Mouse (Mus musculus) intestine, embryonic 15.5 days (tissue): ENCODE measurements around the gene Ccdc162. TPM values are rescaled to one million over a fixed set of nuclear protein-coding genes. Genes with fewer than 3 reads are reported as not detected.

ENCODE experiments used
- ATAC-seq: fragments of 200-750 bp; cut with Nextera tagmentation; 2 replicates; pipeline ENCODE4 v1.8.0; 2017; ENCODE audit warnings: moderate TSS enrichment, moderate library complexity
- H3K27ac ChIP-seq: fragments of 300-500 bp; sonication (generic); 2 replicates; pipeline ENCODE4 v1.5.1; 2015; ENCODE audit warnings: mild to moderate bottlenecking, inconsistent platforms
- H3K27me3 ChIP-seq: fragments of 300-500 bp; sonication (generic); replicated peaks from 2 replicates; pipeline ENCODE4 v1.6.1; 2015; ENCODE audit warnings: inconsistent platforms
- H3K36me3 ChIP-seq: fragments of 300-500 bp; sonication (generic); 2 replicates; pipeline ENCODE4 v1.6.1; 2015; ENCODE audit warnings: inconsistent platforms
- H3K4me1 ChIP-seq: fragments of 300-500 bp; sonication (generic); replicated peaks from 2 replicates; pipeline ENCODE4 v1.6.1; 2015; ENCODE audit warnings: inconsistent platforms
- H3K4me2 ChIP-seq: fragments of 300-500 bp; sonication (generic); replicated peaks from 2 replicates; pipeline ENCODE4 v1.6.1; 2015; ENCODE audit warnings: mild to moderate bottlenecking, inconsistent platforms
- H3K4me3 ChIP-seq: fragments of 300-500 bp; sonication (generic); replicated peaks from 2 replicates; pipeline ENCODE4 v1.5.1; 2015; ENCODE audit warnings: inconsistent platforms
- H3K9ac ChIP-seq: fragments of 300-500 bp; sonication (generic); 2 replicates; pipeline ENCODE4 v1.6.1; 2015; ENCODE audit warnings: inconsistent platforms
- H3K9me3 ChIP-seq: fragments of 300-500 bp; sonication (generic); 2 replicates; pipeline ENCODE4 v1.6.1; 2016; ENCODE audit warnings: inconsistent platforms
- WGBS: fragments of 180-500 bp; shearing (Covaris S2); methylation state at CpG from one replicate; pipeline ENCODE4 v1.1.7; 2015; 5-methylcytosine and 5-hydroxymethylcytosine counted together
- polyA plus RNA-seq: library from polyadenylated mRNA; unstranded; fragments of >200 nt; fragmentation: Nextera tagmentation; extraction: Ambion mirVana; gene quantifications from 2 replicates; pipeline ENCODE4 v1.2.1, GENCODE M21; 2015

The Ccdc162 gene
- polyA plus RNA-seq, 1 experiment from 2014 or later = 0.93 TPM

DNA sequence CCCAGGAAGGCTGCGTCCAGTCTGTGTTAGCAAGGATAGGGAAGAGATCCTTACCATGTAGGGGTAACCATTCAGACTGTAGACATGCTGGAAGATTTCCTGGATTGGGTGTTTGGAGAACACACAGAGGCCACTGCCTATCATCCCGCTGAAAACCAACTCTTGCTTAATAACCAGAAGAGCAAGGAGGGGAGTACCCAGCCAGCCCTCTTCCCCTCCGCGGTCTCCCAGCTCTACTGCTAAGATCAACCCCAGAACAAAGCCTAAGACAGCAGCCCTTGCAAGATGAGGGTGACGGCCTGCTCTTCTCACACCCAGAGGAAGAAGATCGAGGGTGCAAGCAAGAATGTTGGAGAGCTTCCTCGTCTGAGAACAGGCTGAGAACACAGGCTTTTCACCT lies 227.6 kb downstream of the Ccdc162 start:
- Histone ChIP-seq H3K27ac (peak overlapping the region; percentile 72; the same call in 1 of the 2 replicates), H3K36me3 (peaks cover 32% of the 10 kb centered on the region), H3K4me1 (peaks cover 21% of the 10 kb centered on the region), H3K4me2 (peak overlapping the region; percentile 97), H3K4me3 (peak overlapping the region; percentile 65), H3K9me3 (no peaks in the 10 kb centered on the region), H3K27me3 (no peaks in the 10 kb centered on the region), H3K9ac (peak overlapping the region; percentile 68)
- 25% methylated on average over 7 of the region's 7 CpGs for WGBS
- no peak for ATAC-seq

Other genes starting within 250 kb of the Ccdc162 start
- 25.0 and 26.6 TPM in 2 replicates for gene Mical1, start 240.3 kb downstream of the Ccdc162 start, polyA plus RNA-seq
- 50.2 and 56.2 TPM in 2 replicates for gene Smpd2, start 226.3 kb downstream of the Ccdc162 start, polyA plus RNA-seq
- gene Ppil6, start 226.2 kb downstream of the Ccdc162 start, polyA plus RNA-seq = 0.57 and 0.63 TPM in 2 replicates
- gene Cd164, start 197.2 kb downstream of the Ccdc162 start, polyA plus RNA-seq = 166 and 185 TPM in 2 replicates
- 17.4 and 19.4 TPM in 2 replicates for gene Cep57l1, start 93.2 kb upstream of the Ccdc162 start, polyA plus RNA-seq
- gene Sesn1, start 93.3 kb upstream of the Ccdc162 start, polyA plus RNA-seq = 29.3 and 31.7 TPM in 2 replicates